Mouse (Mus musculus) neural tube, embryonic 15.5 days (tissue): ENCODE measurements at regions not wholly inside any gene's neighbourhood (a gene's known extent, or its start where the extent isn't known, plus 50 kb on each side); places are given as distances from the start of the nearest gene placed in this dataset.

Experiments used
- ATAC-seq: fragments of 200-750 bp; cut with Nextera tagmentation; 2 replicates; pipeline ENCODE4 v1.8.0; 2017; ENCODE audit warnings: mild to moderate bottlenecking, moderate TSS enrichment, moderate library complexity; ENCODE audit not compliant: low FRiP score
- H3K27ac ChIP-seq: fragments of 300-500 bp; sonication (generic); replicated peaks from 2 replicates; pipeline ENCODE4 v1.5.1; 2015; ENCODE audit warnings: mild to moderate bottlenecking, inconsistent platforms
- H3K27me3 ChIP-seq: fragments of 300-500 bp; sonication (generic); replicated peaks from 2 replicates; pipeline ENCODE4 v1.6.1; 2015; ENCODE audit warnings: inconsistent platforms
- H3K36me3 ChIP-seq: fragments of 300-500 bp; sonication (generic); 2 replicates; pipeline ENCODE4 v1.6.1; 2015; ENCODE audit warnings: inconsistent platforms
- H3K4me1 ChIP-seq: fragments of 300-500 bp; sonication (generic); 2 replicates; pipeline ENCODE4 v1.6.1; 2015; ENCODE audit warnings: inconsistent platforms
- H3K4me2 ChIP-seq: fragments of 300-500 bp; sonication (generic); 2 replicates; pipeline ENCODE4 v1.6.1; 2015; ENCODE audit warnings: inconsistent platforms, mild to moderate bottlenecking, moderate library complexity
- H3K4me3 ChIP-seq: fragments of 300-500 bp; sonication (generic); replicated peaks from 2 replicates; pipeline ENCODE4 v1.5.1; 2015; ENCODE audit warnings: mild to moderate bottlenecking, inconsistent platforms
- H3K9ac ChIP-seq: fragments of 300-500 bp; sonication (generic); replicated peaks from 2 replicates; pipeline ENCODE4 v1.6.1; 2015; ENCODE audit warnings: mild to moderate bottlenecking, inconsistent platforms
- H3K9me3 ChIP-seq: fragments of 300-500 bp; sonication (generic); replicated peaks from 2 replicates; pipeline ENCODE4 v1.6.1; 2016; ENCODE audit warnings: inconsistent platforms
- WGBS: fragments of 180-500 bp; shearing (Covaris S2); methylation state at CpG from one replicate; pipeline ENCODE4 v1.1.7; 2015; ENCODE audit warnings: mixed read lengths; 5-methylcytosine and 5-hydroxymethylcytosine counted together

DNA sequence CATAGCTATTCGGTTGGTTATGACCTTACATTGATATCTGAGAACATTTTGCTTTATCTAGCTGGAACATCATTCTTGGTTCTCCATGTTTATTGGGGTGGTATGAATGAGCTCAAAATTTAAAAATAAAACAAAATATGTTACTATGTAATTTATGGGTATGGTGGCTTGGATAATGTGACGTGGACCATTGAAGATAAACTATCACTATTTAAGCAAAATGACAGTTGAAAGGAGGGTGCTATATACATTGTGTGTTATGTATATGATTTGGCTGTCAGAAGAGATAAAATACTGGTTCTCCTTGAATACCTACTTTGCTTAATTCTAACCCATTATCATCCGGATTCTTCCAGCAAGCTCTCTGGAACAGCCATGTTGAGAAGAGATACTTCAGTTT lies 424.2 kb upstream of the Zeb2 start:
- H3K4me1 ChIP-seq: no peaks in the 10 kb centered on the region
- WGBS: 94% methylated on average over 3 of the region's 3 CpGs
- no peak overlapping the region for H3K4me3 ChIP-seq
- no peak overlapping the region for H3K27ac ChIP-seq
- H3K27me3 ChIP-seq: no peaks in the 10 kb centered on the region
- no peak for ATAC-seq
- no peaks in the 10 kb centered on the region for H3K36me3 ChIP-seq
- H3K9ac ChIP-seq: no peak overlapping the region
- no peaks in the 10 kb centered on the region for H3K9me3 ChIP-seq
- H3K4me2 ChIP-seq: no peak overlapping the region

DNA sequence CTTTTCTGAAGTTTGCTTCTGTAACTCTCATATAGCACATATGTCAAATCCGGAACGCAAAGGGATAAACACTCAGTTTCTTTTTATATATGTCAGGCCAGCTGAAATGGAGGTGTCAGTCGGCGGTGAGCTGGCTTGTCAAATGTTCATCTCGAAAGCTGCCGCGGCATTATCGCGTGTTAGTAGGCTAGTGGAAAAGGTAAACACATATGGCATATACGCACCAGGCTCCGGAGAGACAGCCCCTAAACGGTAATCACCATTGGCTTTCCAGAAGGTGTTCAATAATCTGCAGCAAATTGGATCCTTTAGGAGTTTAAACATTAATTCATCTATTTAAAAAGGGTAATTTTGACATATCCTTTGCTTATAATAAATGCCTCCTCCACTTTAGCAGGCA lies 421.8 kb upstream of the Zeb2 start:
- Histone ChIP-seq H3K9ac (no peak overlapping the region), H3K27ac (no peak overlapping the region), H3K36me3 (no peaks in the 10 kb centered on the region), H3K4me3 (no peak overlapping the region), H3K27me3 (no peaks in the 10 kb centered on the region), H3K4me1 (no peaks in the 10 kb centered on the region), H3K9me3 (no peaks in the 10 kb centered on the region), H3K4me2 (no peak overlapping the region)
- WGBS: 91% methylated on average over 12 of the region's 12 CpGs
- ATAC-seq: no peak

DNA sequence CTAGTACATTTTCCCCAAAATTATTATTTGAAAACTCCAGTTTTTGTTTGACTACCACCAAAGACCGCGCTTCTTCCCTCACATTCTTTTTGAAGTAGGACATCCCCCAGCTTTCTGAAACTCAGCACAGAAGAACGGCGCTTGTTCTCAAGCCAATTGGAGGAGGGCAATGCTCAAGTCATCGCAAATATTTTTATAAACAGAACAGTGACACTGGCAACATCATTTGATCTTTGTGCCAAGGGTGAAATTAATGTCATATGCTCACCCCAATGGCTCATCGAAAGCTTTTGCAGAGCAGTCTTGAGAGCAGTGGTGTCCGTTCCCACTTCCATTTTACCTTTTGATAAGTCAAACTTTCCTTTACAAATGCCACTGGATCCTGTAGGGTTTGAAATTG lies 420.5 kb upstream of the Zeb2 start:
- Histone ChIP-seq H3K9ac (no peak overlapping the region), H3K27me3 (no peaks in the 10 kb centered on the region), H3K4me3 (no peak overlapping the region), H3K27ac (no peak overlapping the region), H3K4me2 (no peak overlapping the region), H3K36me3 (no peaks in the 10 kb centered on the region), H3K4me1 (no peaks in the 10 kb centered on the region), H3K9me3 (no peaks in the 10 kb centered on the region)
- 91% methylated on average over 7 of the region's 7 CpGs for WGBS
- ATAC-seq: no peak

DNA sequence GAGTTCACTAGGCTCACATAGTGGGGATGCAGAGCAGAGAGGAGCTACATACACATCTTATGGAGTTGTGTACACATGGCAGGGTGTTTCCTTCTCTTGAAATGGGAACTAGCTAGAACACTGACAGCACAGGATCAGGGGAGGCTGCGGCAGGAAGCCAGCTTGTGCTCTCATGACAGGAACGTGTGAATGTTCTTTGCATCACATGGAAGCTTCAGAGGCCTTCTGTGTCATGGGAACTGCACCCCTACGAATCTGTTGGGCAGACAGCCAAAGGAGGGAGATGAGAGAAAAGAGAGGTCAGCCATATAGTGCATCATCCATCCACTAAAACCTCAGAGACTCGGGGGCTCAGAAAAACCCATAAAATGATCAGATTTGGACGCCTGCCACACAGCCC lies 417.6 kb upstream of the Zeb2 start:
- H3K27ac ChIP-seq: no peak overlapping the region
- ATAC-seq: no peak
- no peaks in the 10 kb centered on the region for H3K36me3 ChIP-seq
- no peaks in the 10 kb centered on the region for H3K9me3 ChIP-seq
- H3K9ac ChIP-seq: no peak overlapping the region
- 49% methylated on average over 5 of the region's 5 CpGs for WGBS
- no peak overlapping the region for H3K4me3 ChIP-seq
- H3K4me2 ChIP-seq: no peak overlapping the region
- H3K27me3 ChIP-seq: no peaks in the 10 kb centered on the region
- H3K4me1 ChIP-seq: no peaks in the 10 kb centered on the region

DNA sequence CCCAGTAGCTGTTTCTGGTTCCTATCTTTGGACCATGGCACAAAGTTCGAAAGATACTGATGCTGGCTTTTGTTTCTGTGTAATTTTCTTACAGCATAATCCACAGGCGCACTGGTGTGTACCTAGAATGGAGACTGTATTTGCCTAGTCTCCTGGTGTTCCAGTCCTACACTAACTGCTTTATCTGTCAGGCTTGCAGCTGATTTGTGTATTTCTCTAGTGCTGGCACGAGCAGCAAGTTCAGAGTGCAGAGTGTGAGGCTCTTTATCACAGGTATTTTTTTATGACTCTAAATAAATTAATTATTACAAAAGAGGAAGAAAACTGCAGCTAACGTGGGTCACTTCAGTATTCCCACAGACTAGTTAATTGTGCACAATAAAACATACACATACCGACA lies 405.1 kb upstream of the Zeb2 start:
- H3K9me3 ChIP-seq: no peaks in the 10 kb centered on the region
- WGBS: 72% methylated on average over 5 of the region's 5 CpGs
- H3K4me2 ChIP-seq: no peak overlapping the region
- no peaks in the 10 kb centered on the region for H3K27me3 ChIP-seq
- no peaks in the 10 kb centered on the region for H3K4me1 ChIP-seq
- no peak for ATAC-seq
- H3K27ac ChIP-seq: no peak overlapping the region
- no peak overlapping the region for H3K9ac ChIP-seq
- H3K36me3 ChIP-seq: no peaks in the 10 kb centered on the region
- no peak overlapping the region for H3K4me3 ChIP-seq

DNA sequence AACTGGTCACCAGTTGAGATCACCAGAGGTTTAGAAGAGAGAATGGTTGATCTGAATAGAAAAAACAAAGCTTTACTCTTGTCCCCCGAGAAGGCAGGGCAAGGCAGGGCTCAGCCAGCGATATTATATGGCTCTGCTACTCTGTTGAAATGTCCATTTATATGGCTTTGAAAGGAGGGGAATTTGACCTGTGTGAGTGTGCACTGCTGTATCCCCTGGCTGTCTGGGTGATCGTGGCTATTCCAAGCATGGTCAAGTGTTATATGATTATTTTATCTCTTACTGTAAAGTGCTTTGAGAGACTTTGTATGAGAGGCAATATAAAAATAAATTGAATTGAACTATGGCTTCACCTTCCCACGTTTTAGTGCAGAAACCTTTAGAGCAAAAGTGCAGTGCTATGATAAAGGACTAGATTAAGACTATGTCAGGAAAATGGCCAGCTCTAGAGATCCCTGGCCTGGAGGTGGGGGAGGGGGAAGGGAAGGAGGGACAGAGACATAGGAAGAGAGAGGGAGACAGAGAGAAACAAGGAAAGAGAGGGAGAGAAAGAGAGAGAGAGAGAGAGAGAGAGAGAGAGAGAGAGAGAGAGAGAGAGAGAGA lies 402.5 kb upstream of the Zeb2 start:
- no peaks in the 10 kb centered on the region for H3K9me3 ChIP-seq
- no peak overlapping the region for H3K9ac ChIP-seq
- 21% methylated on average over 4 of the region's 4 CpGs for WGBS
- H3K36me3 ChIP-seq: no peaks in the 10 kb centered on the region
- H3K4me1 ChIP-seq: no peaks in the 10 kb centered on the region
- H3K27me3 ChIP-seq: no peaks in the 10 kb centered on the region
- H3K27ac ChIP-seq: no peak overlapping the region
- no peak overlapping the region for H3K4me2 ChIP-seq
- no peak overlapping the region for H3K4me3 ChIP-seq
- no peak for ATAC-seq

DNA sequence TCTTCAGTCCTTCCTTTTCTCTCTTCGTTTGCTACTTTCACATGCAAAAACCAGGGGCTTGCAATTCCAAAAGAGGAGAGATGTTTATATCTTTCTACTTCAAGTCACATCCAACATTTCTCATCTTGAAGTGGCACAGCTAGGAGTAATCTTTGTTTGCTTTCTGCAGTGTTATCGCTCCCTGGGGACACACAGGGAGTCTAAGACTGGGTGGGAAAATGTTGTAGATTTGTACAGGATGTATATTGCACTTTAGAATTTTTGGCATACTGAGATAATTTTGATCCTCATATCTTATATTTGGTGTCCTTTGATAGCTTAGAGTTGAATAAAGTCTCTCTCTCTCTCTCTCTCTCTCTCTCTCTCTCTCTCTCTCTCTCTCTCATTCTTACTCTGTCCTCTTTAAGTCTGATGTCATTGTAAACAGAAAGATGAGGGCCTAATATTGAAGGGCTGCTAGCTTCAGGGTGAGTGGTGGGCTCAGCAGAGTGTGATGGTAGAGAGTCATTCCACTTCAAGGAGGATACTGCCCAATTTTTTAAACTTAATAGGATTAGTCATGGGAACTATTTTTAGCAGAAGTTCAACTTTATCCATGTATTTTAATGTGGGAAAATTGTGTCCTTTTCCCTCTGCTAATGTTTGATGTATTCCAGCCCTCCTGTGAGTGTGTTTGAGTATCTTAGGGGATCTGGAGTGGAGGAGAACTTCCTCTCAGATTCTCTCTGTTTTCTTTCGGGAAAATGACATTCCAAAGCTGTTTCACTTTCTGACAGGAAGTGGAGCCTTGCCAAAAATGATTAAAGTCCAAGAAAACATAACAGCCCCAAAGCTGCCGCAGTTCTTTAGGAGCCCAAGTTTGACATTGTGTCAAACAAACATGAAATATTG lies 397.3 kb upstream of the Zeb2 start:
- no peak overlapping the region for H3K27ac ChIP-seq

DNA sequence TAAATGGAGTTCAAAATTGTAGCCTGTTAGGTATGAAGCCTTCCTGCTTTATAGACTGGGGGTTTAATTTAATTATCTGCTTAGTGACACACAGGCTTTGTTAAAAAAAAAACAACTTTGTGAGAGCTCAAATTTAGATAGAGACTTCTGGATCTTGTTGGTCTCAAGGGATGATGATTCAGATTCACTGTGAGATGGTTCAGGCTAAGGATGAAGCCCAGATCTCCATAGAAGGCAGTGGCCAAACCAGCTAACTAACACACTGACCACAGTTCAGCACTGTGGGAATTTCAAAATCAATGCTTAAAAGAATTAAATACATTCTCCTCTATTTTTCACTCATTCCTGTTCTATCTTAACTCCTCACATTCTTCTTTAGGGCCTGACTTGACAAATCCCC lies 395.7 kb upstream of the Zeb2 start:
- H3K27me3 ChIP-seq: no peaks in the 10 kb centered on the region

More for the DNA sequence above, 397.3 kb upstream of the Zeb2 start:
- Histone ChIP-seq H3K27me3 (no peaks in the 10 kb centered on the region), H3K9me3 (no peaks in the 10 kb centered on the region), H3K4me3 (no peak overlapping the region), H3K4me1 (no peaks in the 10 kb centered on the region), H3K36me3 (no peaks in the 10 kb centered on the region), H3K4me2 (no peak overlapping the region), H3K9ac (no peak overlapping the region)
- ATAC-seq: no peak
- 74% methylated on average over 4 of the region's 4 CpGs for WGBS

DNA sequence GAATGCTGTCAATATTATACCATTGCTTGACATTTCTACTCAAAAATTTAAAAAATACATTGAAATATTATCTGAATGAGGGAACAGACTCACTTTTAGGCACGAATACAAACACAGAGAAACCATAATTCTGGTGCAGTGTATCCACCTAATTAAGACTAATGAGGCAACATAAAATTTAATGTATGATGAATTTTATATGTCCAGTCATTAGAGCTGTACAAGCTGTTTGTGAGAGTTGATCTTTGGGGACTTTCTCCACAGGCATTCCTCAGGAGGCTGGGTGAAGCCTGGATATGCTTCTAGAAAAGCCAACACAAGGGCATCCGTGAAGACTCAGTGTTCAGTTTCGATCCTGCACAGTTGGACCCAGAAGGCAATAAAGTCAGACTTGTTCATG lies 394.6 kb upstream of the Zeb2 start:
- WGBS: 78% methylated on average over 3 of the region's 3 CpGs
- Histone ChIP-seq H3K4me3 (no peak overlapping the region), H3K27me3 (no peaks in the 10 kb centered on the region), H3K27ac (no peak overlapping the region), H3K9me3 (no peaks in the 10 kb centered on the region), H3K4me1 (no peaks in the 10 kb centered on the region), H3K4me2 (no peak overlapping the region), H3K36me3 (no peaks in the 10 kb centered on the region), H3K9ac (no peak overlapping the region)
- ATAC-seq: no peak

More for the DNA sequence above, 395.7 kb upstream of the Zeb2 start:
- H3K4me1 ChIP-seq: no peaks in the 10 kb centered on the region
- no peak overlapping the region for H3K4me2 ChIP-seq
- no peak overlapping the region for H3K27ac ChIP-seq
- no peaks in the 10 kb centered on the region for H3K36me3 ChIP-seq
- H3K9ac ChIP-seq: no peak overlapping the region
- no peak for ATAC-seq
- H3K4me3 ChIP-seq: no peak overlapping the region
- H3K9me3 ChIP-seq: no peaks in the 10 kb centered on the region

DNA sequence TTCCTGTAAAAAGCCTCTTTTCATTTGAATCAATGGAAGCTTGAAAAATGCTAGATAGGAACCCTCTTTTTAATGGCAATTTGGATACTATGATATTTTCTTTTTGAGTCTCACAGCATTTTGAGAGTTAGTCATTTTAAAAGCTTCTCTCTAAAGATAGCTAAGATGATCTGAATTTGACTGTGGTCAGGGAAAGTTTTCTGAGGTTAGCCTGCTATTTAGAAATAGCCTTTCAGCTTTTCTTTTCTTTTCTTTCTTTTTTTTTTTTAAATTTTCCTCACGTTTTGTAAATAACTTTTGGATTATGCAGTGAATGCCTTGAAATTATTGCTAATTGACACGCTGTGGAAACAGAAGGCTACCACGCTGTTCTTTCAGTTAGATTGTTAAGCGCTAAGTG lies 387.3 kb upstream of the Zeb2 start:
- Histone ChIP-seq H3K27me3 (no peaks in the 10 kb centered on the region), H3K27ac (no peak overlapping the region), H3K9me3 (no peaks in the 10 kb centered on the region), H3K36me3 (no peaks in the 10 kb centered on the region), H3K9ac (no peak overlapping the region), H3K4me1 (no peaks in the 10 kb centered on the region), H3K4me2 (no peak overlapping the region), H3K4me3 (no peak overlapping the region)
- ATAC-seq: no peak
- WGBS: 91% methylated on average over 4 of the region's 4 CpGs

DNA sequence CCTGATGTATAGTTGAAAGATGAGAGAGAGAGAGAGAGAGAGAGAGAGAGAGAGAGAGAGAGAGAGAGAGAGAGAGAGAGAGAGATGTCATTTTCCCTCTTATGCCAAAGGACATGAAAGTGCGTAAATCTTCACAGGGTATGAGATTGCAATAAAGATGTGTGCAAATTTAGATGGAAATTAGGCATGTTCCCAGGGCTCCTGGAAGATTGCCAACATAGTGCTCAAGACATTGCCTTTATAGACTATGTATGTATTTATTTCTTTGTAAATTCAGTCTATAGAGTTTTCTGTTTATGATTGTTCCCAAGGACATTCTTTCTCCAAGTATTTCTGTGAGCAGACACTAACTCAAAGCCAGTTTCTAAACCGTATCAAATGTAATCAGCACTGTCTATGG lies 376.5 kb upstream of the Zeb2 start:
- H3K4me2 ChIP-seq: no peak overlapping the region
- no peak overlapping the region for H3K4me3 ChIP-seq
- H3K27me3 ChIP-seq: no peaks in the 10 kb centered on the region
- whole genome bisulfite sequencing: 61% methylated on average over 2 of the region's 2 CpGs
- H3K9ac ChIP-seq: no peak overlapping the region
- H3K4me1 ChIP-seq: no peaks in the 10 kb centered on the region
- no peak overlapping the region for H3K27ac ChIP-seq
- H3K36me3 ChIP-seq: no peaks in the 10 kb centered on the region
- no peaks in the 10 kb centered on the region for H3K9me3 ChIP-seq
- no peak for ATAC-seq

DNA sequence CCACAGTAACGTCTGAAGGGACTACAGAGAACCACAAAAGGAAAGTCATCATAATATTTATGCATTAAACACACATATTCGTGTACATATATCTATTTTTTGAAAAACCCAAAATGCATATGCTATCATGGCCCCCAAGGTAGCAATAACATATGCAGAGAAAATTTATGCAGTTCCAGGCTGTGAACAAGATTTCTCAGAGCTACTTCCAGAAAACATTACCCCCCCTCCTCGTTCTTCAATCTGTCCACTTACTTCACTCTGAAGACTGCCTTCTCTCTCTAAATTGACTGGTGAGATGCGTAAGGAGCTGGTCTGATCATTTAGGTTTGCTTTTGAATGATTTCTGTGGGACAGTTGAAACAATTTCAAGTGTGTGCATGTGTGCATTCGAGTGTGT lies 369.3 kb upstream of the Zeb2 start:
- Histone ChIP-seq H3K4me2 (no peak overlapping the region), H3K27me3 (no peaks in the 10 kb centered on the region), H3K27ac (no peak overlapping the region), H3K36me3 (no peaks in the 10 kb centered on the region), H3K9ac (no peak overlapping the region), H3K4me1 (no peaks in the 10 kb centered on the region), H3K9me3 (no peaks in the 10 kb centered on the region), H3K4me3 (no peak overlapping the region)
- no peak for ATAC-seq
- 79% methylated on average over 5 of the region's 5 CpGs for WGBS
